Mouse (Mus musculus) c-Kit-positive CD71-positive TER-119-positive erythroid progenitor cells, embryonic 14.5 days (primary cell): ENCODE results near the gene Plin1.

Experiments
- DNase-seq: peaks from one replicate; pipeline ENCODE4 v3.0.0-alpha.2; 2013; ENCODE audit warnings: low spot score

Plin1 gene

GRCm38 (mm10) chr7:79732622-79733021, at the start of gene Plin1:
Gene Plin1 (minus strand): TSS chr7:79732903.
- DNase-seq: no peak

- no peak for DNase-seq
These were observed 49.8 kb upstream of the Plin1 start for GRCm38 (mm10) chr7:79782516-79782855.

GRCm38 (mm10) chr7:79781826-79782515, 49.3 kb upstream of the Plin1 start:
- DNase-seq: no peak

- DNase-seq: peak; percentile 62
These were observed 48.2 kb upstream of the Plin1 start for GRCm38 (mm10) chr7:79780647-79781626.

GRCm38 (mm10) chr7:79771561-79772512, 39.1 kb upstream of the Plin1 start:
- DNase-seq: no peak

- DNase-seq: no peak
These were observed 37.0 kb upstream of the Plin1 start for GRCm38 (mm10) chr7:79769664-79770063.

- DNase-seq: no peak
These were observed 33.3 kb upstream of the Plin1 start for GRCm38 (mm10) chr7:79765991-79766390.

GRCm38 (mm10) chr7:79762106-79762505, 29.4 kb upstream of the Plin1 start:
- no peak for DNase-seq

GRCm38 (mm10) chr7:79761124-79761876, 28.6 kb upstream of the Plin1 start:
- DNase-seq: no peak

GRCm38 (mm10) chr7:79759766-79760165, 27.1 kb upstream of the Plin1 start:
- no peak for DNase-seq

GRCm38 (mm10) chr7:79758176-79758575, 25.5 kb upstream of the Plin1 start:
- DNase-seq: no peak

- DNase-seq: no peak
These were observed 23.6 kb upstream of the Plin1 start for GRCm38 (mm10) chr7:79756334-79756733.

- no peak for DNase-seq
These were observed 16.8 kb upstream of the Plin1 start for GRCm38 (mm10) chr7:79749511-79749910.

GRCm38 (mm10) chr7:79747659-79748058, 15.0 kb upstream of the Plin1 start:
- DNase-seq: no peak

- DNase-seq: no peak
These were observed 11.9 kb upstream of the Plin1 start for GRCm38 (mm10) chr7:79744585-79744984.

GRCm38 (mm10) chr7:79744051-79744450, 11.3 kb upstream of the Plin1 start:
- DNase-seq: no peak

GRCm38 (mm10) chr7:79742659-79743536, 10.2 kb upstream of the Plin1 start, which contains the start of the genes Pex11a and Wdr93:
Gene Pex11a (minus strand): TSS chr7:79743131.
Gene Wdr93 (plus strand): TSS chr7:79743163.
- peak; percentile 57 for DNase-seq

GRCm38 (mm10) chr7:79742277-79742658, 9.6 kb upstream of the Plin1 start:
- no peak for DNase-seq

- no peak for DNase-seq
These were observed 7.6 kb upstream of the Plin1 start for GRCm38 (mm10) chr7:79740279-79740678.

GRCm38 (mm10) chr7:79738913-79739312, 6.2 kb upstream of the Plin1 start:
- no peak for DNase-seq
